Comparison of ENCODE assay signal across 8 mouse cellular contexts in genomic region chr2:31537054-31537453, GRCm38 (mm10). TPM values are rescaled to one million over a fixed set of nuclear protein-coding genes. Genes with fewer than 3 reads are reported as not detected.
DNase-seq lines count a peak whose midpoint lies in the region; ATAC-seq and TF ChIP-seq lines count a peak whose summit lies in the region.
"Had no signal": no experiment of that assay in that cellular context is flagged by ENCODE, and none has a peak within 500 bp of the region (broad histone marks: within the 10 kb centered on the region; RNA-seq: fewer than 3 reads in every experiment).

No protein-coding gene starts in this region.

- no peak overlapping the region for H3K4me3 ChIP-seq in C2C12 (ENCODE audit: insufficient read depth, poor library complexity, severe bottlenecking)
- H3K4me3 ChIP-seq in heart, embryonic 12.5 days: no peak overlapping the region
- H3K4me3 ChIP-seq in hindbrain, embryonic 16.5 days (ENCODE audit: low read length): no peak overlapping the region
- no peak overlapping the region for H3K4me3 ChIP-seq in liver, embryonic 11.5 days (ENCODE audit: low read depth, low read length)
- H3K4me3 ChIP-seq: embryonic facial prominence, embryonic 13.5 days had no signal

- H3K9me3 ChIP-seq in heart, embryonic 12.5 days (replicated peaks): no peaks in the 10 kb centered on the region
- no peaks in the 10 kb centered on the region for H3K9me3 ChIP-seq in hindbrain, embryonic 16.5 days (ENCODE audit: control insufficient read depth, low read length)
- H3K9me3 ChIP-seq in liver, embryonic 11.5 days (ENCODE audit: control insufficient read depth, low read length): no peaks in the 10 kb centered on the region
- H3K9me3 ChIP-seq: embryonic facial prominence, embryonic 13.5 days had no signal

- peak; percentile 14 for DNase-seq in brain, adult 2 months (ENCODE audit: low read depth, low spot score)
- peak; percentile 89 for DNase-seq in lung, postnatal 25 days (ENCODE audit: low spot score)
- no peak for DNase-seq in left cerebral cortex, adult 8-10 months (ENCODE audit: low spot score in 2 of 2)
- DNase-seq in liver, embryonic 11.5 days (ENCODE audit: low spot score): no peak

- no peaks in the 10 kb centered on the region for H3K79me3 ChIP-seq in C2C12 (ENCODE audit: low read depth)

- ATAC-seq in heart, embryonic 12.5 days (ENCODE audit: insufficient number of reproducible peaks, low FRiP score): no peak
- no peak for ATAC-seq in hindbrain, embryonic 16.5 days
- no peak for ATAC-seq in liver, embryonic 11.5 days (replicated peaks; ENCODE audit: low FRiP score)

- peaks cover 27% of the 10 kb centered on the region for H3K4me1 ChIP-seq in heart, embryonic 12.5 days (replicated peaks)
- no peaks in the 10 kb centered on the region for H3K4me1 ChIP-seq in hindbrain, embryonic 16.5 days (ENCODE audit: control insufficient read depth, insufficient read depth, low read depth, low read length)
- H3K4me1 ChIP-seq in liver, embryonic 11.5 days (replicated peaks; ENCODE audit: control insufficient read depth, insufficient read depth, low read length): 0 out of 2 replicates have a peak, but pooled peaks cover 2% of the 10 kb centered on the region
- H3K4me1 ChIP-seq: embryonic facial prominence, embryonic 13.5 days had no signal

- H3K36me3 ChIP-seq in C2C12 (ENCODE audit: control insufficient read depth, insufficient read depth): no peaks in the 10 kb centered on the region
- no peaks in the 10 kb centered on the region for H3K36me3 ChIP-seq in heart, embryonic 12.5 days
- H3K36me3 ChIP-seq in hindbrain, embryonic 16.5 days (ENCODE audit: control insufficient read depth, insufficient read depth, low read length): no peaks in the 10 kb centered on the region
- H3K36me3 ChIP-seq in liver, embryonic 11.5 days (ENCODE audit: control insufficient read depth, insufficient read depth, low read length): no peaks in the 10 kb centered on the region
- H3K36me3 ChIP-seq: embryonic facial prominence, embryonic 13.5 days had no signal

- H3ac ChIP-seq in C2C12 (ENCODE audit: control insufficient read depth, insufficient read length, low read depth): peak overlapping the region; percentile 6

- H3K27me3 ChIP-seq in C2C12 (ENCODE audit: control insufficient read depth, insufficient read depth, insufficient read length): no peaks in the 10 kb centered on the region
- H3K27me3 ChIP-seq in heart, embryonic 12.5 days (replicated peaks): no peaks in the 10 kb centered on the region; the same call in 1 of the 2 replicates
- H3K27me3 ChIP-seq in hindbrain, embryonic 16.5 days (replicated peaks; ENCODE audit: control insufficient read depth, insufficient read depth, low read length): peaks cover 7% of the 10 kb centered on the region
- no peaks in the 10 kb centered on the region for H3K27me3 ChIP-seq in liver, embryonic 11.5 days (replicated peaks; ENCODE audit: control insufficient read depth, insufficient read depth, low read length)
- H3K27me3 ChIP-seq: embryonic facial prominence, embryonic 13.5 days had no signal

- H3K27ac ChIP-seq in heart, embryonic 12.5 days (ENCODE audit: poor library complexity, severe bottlenecking): peak overlapping the region; percentile 70
- H3K27ac ChIP-seq in hindbrain, embryonic 16.5 days (ENCODE audit: low read depth, low read length): no peak overlapping the region
- H3K27ac ChIP-seq in liver, embryonic 11.5 days (ENCODE audit: low read depth, low read length): no peak overlapping the region
- H3K27ac ChIP-seq: embryonic facial prominence, embryonic 13.5 days had no signal

- H3K9ac ChIP-seq in heart, embryonic 12.5 days: no peak overlapping the region
- no peak overlapping the region for H3K9ac ChIP-seq in hindbrain, embryonic 16.5 days (ENCODE audit: low read depth, low read length)
- H3K9ac ChIP-seq in liver, embryonic 11.5 days (ENCODE audit: low read depth, low read length): no peak overlapping the region
- H3K9ac ChIP-seq: embryonic facial prominence, embryonic 13.5 days had no signal

- H3K79me2 ChIP-seq in C2C12 (ENCODE audit: control insufficient read depth, insufficient read depth): no peaks in the 10 kb centered on the region

- no peak for TF ChIP-seq CTCF in C2C12 (IDR thresholded peaks at IDR 0.05; ENCODE audit: control insufficient read depth, insufficient read depth, insufficient read length)

- WGBS in heart, embryonic 12.5 days: 29% methylated on average over 5 of the region's 5 CpGs
- whole genome bisulfite sequencing in hindbrain, embryonic 16.5 days: 67% methylated on average over 5 of the region's 5 CpGs
- WGBS in liver, embryonic 11.5 days: 72% methylated on average over 5 of the region's 5 CpGs

- H3K4me2 ChIP-seq in heart, embryonic 12.5 days: peak overlapping the region; percentile 8; the same call in 1 of the 2 replicates
- no peak overlapping the region for H3K4me2 ChIP-seq in hindbrain, embryonic 16.5 days (ENCODE audit: low read length)
- H3K4me2 ChIP-seq in liver, embryonic 11.5 days: no peak overlapping the region
- H3K4me2 ChIP-seq: embryonic facial prominence, embryonic 13.5 days had no signal

TF ChIP-seq in C2C12, 6 proteins besides CTCF, POLR2A, EP300 and RAD21:
- TF ChIP-seq MYOG (IDR thresholded peaks at IDR 0.05; ENCODE audit: control insufficient read depth, extremely low read depth, insufficient read length) (no peak), USF1 (IDR thresholded peaks at IDR 0.05; ENCODE audit: low read depth) (no peak), FOSL1 (IDR thresholded peaks at IDR 0.05; ENCODE audit: insufficient read depth, low read length, poor library complexity, severe bottlenecking) (no peak), MAX (IDR thresholded peaks at IDR 0.05) (no peak), MYOD1 (IDR thresholded peaks at IDR 0.05; ENCODE audit: control insufficient read depth, insufficient read length, low read depth) (no peak), CEBPB (IDR thresholded peaks at IDR 0.05; ENCODE audit: low read depth) (no peak)

RNA-seq across cellular contexts. Expression of gene Fubp3, which starts 35.4 kb away (rescaled TPM):
- polyA plus RNA-seq in C2C12 (2012; fragmentation: generic; extraction: Trizol): 29.9 TPM
- polyA plus RNA-seq in heart, embryonic 12.5 days (2016; fragmentation: Nextera tagmentation; extraction: Ambion mirVana): 59.6 and 66.6 TPM in 2 replicates
- 10 to 100 TPM; 35.9 to 48.0 (median 42.4) TPM for total RNA-seq in left cerebral cortex, adult 8-10 months (2022)
- 42.8 and 44.2 TPM in 2 replicates for polyA plus RNA-seq in hindbrain, embryonic 16.5 days (2015; fragmentation: Nextera tagmentation; extraction: Ambion mirVana)
- 75.3 and 77.5 TPM in 2 replicates for polyA plus RNA-seq in liver, embryonic 11.5 days (2014; fragmentation: Nextera tagmentation; extraction: Ambion mirVana)

Comparison
In these comparisons a context has a peak if more than half of its experiments do, and no peak if none do; other contexts are left out.
1. DNase-seq: peak in brain, adult 2 months (single experiment) and lung, postnatal 25 days (single experiment); none in left cerebral cortex, adult 8-10 months (0 of 2) and liver, embryonic 11.5 days (single experiment).